Mouse (Mus musculus): Measurements from ENCODE around the gene Ush1g. TPM values are rescaled to one million over a fixed set of nuclear protein-coding genes. Genes with fewer than 3 reads are reported as not detected.

Ush1g gene
- polyA plus RNA-seq, 1 experiment from 2014 or later: not detected

Other genes starting within 250 kb of the Ush1g start
- gene Rab37, start 230.6 kb downstream of the Ush1g start, polyA plus RNA-seq (2016; fragmentation: Nextera tagmentation; extraction: Ambion mirVana): 0.80 and 1.2 TPM in 2 replicates
- gene Cd300lf, start 188.0 kb downstream of the Ush1g start, polyA plus RNA-seq (2016; fragmentation: Nextera tagmentation; extraction: Ambion mirVana): 0.19 TPM in 1 of 2 replicates, not detected in the other
- gene Slc9a3r1, start 158.7 kb downstream of the Ush1g start, polyA plus RNA-seq (2016; fragmentation: Nextera tagmentation; extraction: Ambion mirVana): 31.3 and 32.2 TPM in 2 replicates
- gene Tmem104, start 134.6 kb downstream of the Ush1g start, polyA plus RNA-seq (2016; fragmentation: Nextera tagmentation; extraction: Ambion mirVana): 7.9 and 8.4 TPM in 2 replicates
- gene Nat9, start 134.2 kb downstream of the Ush1g start, polyA plus RNA-seq (2016; fragmentation: Nextera tagmentation; extraction: Ambion mirVana): 16.0 and 16.6 TPM in 2 replicates
- gene Grin2c, start 54.8 kb downstream of the Ush1g start, polyA plus RNA-seq (2016; fragmentation: Nextera tagmentation; extraction: Ambion mirVana): 0.08 TPM in 1 of 2 replicates, not detected in the other
- 16.9 and 17.4 TPM in 2 replicates for gene Fdxr, start 45.0 kb downstream of the Ush1g start, polyA plus RNA-seq (2016; fragmentation: Nextera tagmentation; extraction: Ambion mirVana)
- gene Fads6, start 24.4 kb downstream of the Ush1g start, polyA plus RNA-seq (2016; fragmentation: Nextera tagmentation; extraction: Ambion mirVana): 0.26 and 0.37 TPM in 2 replicates
- not detected in 2 replicates for gene Otop2, start 14.9 kb downstream of the Ush1g start, polyA plus RNA-seq (2016; fragmentation: Nextera tagmentation; extraction: Ambion mirVana)
- not detected in 2 replicates for gene Otop3, start 12.7 kb upstream of the Ush1g start, polyA plus RNA-seq (2016; fragmentation: Nextera tagmentation; extraction: Ambion mirVana)
- gene Hid1, start 45.7 kb upstream of the Ush1g start, polyA plus RNA-seq (2016; fragmentation: Nextera tagmentation; extraction: Ambion mirVana): 33.7 and 36.4 TPM in 2 replicates
- gene Cdr2l, start 59.9 kb upstream of the Ush1g start, polyA plus RNA-seq (2016; fragmentation: Nextera tagmentation; extraction: Ambion mirVana): 28.3 and 29.6 TPM in 2 replicates
- 222 and 232 TPM in 2 replicates for gene Mrpl58, start 81.7 kb upstream of the Ush1g start, polyA plus RNA-seq (2016; fragmentation: Nextera tagmentation; extraction: Ambion mirVana)
- gene Atp5h, start 97.9 kb upstream of the Ush1g start, polyA plus RNA-seq (2016; fragmentation: Nextera tagmentation; extraction: Ambion mirVana): 843 and 857 TPM in 2 replicates
- gene Kctd2, start 98.1 kb upstream of the Ush1g start, polyA plus RNA-seq (2016; fragmentation: Nextera tagmentation; extraction: Ambion mirVana): 23.9 and 29.8 TPM in 2 replicates
- not detected in 2 replicates for gene Trim80, start 118.5 kb upstream of the Ush1g start, polyA plus RNA-seq (2016; fragmentation: Nextera tagmentation; extraction: Ambion mirVana)
- not detected in 2 replicates for gene Slc16a5, start 140.4 kb upstream of the Ush1g start, polyA plus RNA-seq (2016; fragmentation: Nextera tagmentation; extraction: Ambion mirVana)
- gene Armc7, start 153.6 kb upstream of the Ush1g start, polyA plus RNA-seq (2016; fragmentation: Nextera tagmentation; extraction: Ambion mirVana): 10.9 and 11.0 TPM in 2 replicates
- gene Nt5c, start 169.8 kb upstream of the Ush1g start, polyA plus RNA-seq (2016; fragmentation: Nextera tagmentation; extraction: Ambion mirVana): 72.0 and 80.3 TPM in 2 replicates
- 1,151 and 1,196 TPM in 2 replicates for gene Jpt1, start 192.3 kb upstream of the Ush1g start, polyA plus RNA-seq (2016; fragmentation: Nextera tagmentation; extraction: Ambion mirVana)
- gene Sumo2, start 214.2 kb upstream of the Ush1g start, polyA plus RNA-seq (2016; fragmentation: Nextera tagmentation; extraction: Ambion mirVana): 1,429 and 1,474 TPM in 2 replicates
- gene Nup85, start 242.4 kb upstream of the Ush1g start, polyA plus RNA-seq (2016; fragmentation: Nextera tagmentation; extraction: Ambion mirVana): 194 and 199 TPM in 2 replicates

All from forebrain, embryonic 12.5 days (tissue).